Mouse (Mus musculus): ENCODE data around the gene Gmppa. TPM values are rescaled to one million over a fixed set of nuclear protein-coding genes. Genes with fewer than 3 reads are reported as not detected.
A peak's percentile ranks its signal among the peaks of the same experiment; 100 is the strongest.

Gene Gmppa
- polyA plus RNA-seq, 1 experiment, result 89.6 TPM

GRCm38 (mm10) chr1:75443247-75444024 lies 7.7 kb downstream of the Gmppa start:
- H3K4me3 ChIP-seq (ENCODE audit: insufficient read depth, low read length), result no peak overlapping the region
- H3K4me1 ChIP-seq (ENCODE audit: control insufficient read depth, insufficient read depth, low read length), result no peaks in the 10 kb centered on the region
- TF ChIP-seq POLR2A (IDR thresholded peaks at IDR 0.05; ENCODE audit: borderline replicate concordance, low read depth, low read length) (no peak), CTCF (IDR thresholded peaks at IDR 0.05; ENCODE audit: low read depth, low read length) (no peak)
- H3K27ac ChIP-seq (ENCODE audit: insufficient read depth, low read depth, low read length), result no peak overlapping the region

- Histone ChIP-seq H3K4me1 (ENCODE audit: control insufficient read depth, insufficient read depth, low read length) (no peaks in the 10 kb centered on the region), H3K4me3 (ENCODE audit: insufficient read depth, low read length) (no peak overlapping the region), H3K27ac (ENCODE audit: insufficient read depth, low read depth, low read length) (no peak overlapping the region)
- no peak for TF ChIP-seq POLR2A (IDR thresholded peaks at IDR 0.05; ENCODE audit: borderline replicate concordance, low read depth, low read length)
- no peak for TF ChIP-seq CTCF (IDR thresholded peaks at IDR 0.05; ENCODE audit: low read depth, low read length)
These were observed 8.5 kb downstream of the Gmppa start for GRCm38 (mm10) chr1:75444208-75444607.

DNA sequence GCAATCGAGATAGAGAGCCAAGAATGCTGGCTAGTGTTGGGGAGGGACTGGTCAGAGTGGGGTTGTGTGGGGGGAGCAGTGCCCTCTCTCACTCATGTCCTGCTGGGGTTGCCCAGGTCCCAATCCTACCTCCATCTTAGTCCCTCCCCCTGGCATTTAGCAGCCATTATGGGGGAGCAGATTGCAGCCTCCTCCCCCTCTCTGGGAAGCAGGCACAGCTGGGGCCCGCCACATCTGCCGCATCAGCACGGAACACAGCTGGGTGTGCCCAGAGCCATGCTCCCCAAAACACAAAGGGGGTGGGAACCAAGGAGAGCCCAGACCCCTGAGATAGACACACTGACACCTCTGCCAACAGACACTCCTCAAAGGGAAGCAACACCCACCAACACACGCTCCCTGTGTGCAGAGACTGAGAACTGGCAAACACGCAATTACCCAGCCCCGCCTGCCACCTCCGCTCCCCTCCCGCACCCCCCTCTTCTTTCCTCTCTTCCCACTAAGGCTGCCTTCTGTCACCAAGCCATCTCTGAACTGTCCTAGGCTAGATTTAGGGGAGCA lies 9.5 kb downstream of the Gmppa start:
- TF ChIP-seq POLR2A (IDR thresholded peaks at IDR 0.05; ENCODE audit: borderline replicate concordance, low read depth, low read length) (no peak), CTCF (IDR thresholded peaks at IDR 0.05; ENCODE audit: low read depth, low read length) (no peak)
- H3K4me1 ChIP-seq (ENCODE audit: control insufficient read depth, insufficient read depth, low read length), result no peaks in the 10 kb centered on the region
- no peak overlapping the region for H3K27ac ChIP-seq (ENCODE audit: insufficient read depth, low read depth, low read length)
- no peak overlapping the region for H3K4me3 ChIP-seq (ENCODE audit: insufficient read depth, low read length)

DNA sequence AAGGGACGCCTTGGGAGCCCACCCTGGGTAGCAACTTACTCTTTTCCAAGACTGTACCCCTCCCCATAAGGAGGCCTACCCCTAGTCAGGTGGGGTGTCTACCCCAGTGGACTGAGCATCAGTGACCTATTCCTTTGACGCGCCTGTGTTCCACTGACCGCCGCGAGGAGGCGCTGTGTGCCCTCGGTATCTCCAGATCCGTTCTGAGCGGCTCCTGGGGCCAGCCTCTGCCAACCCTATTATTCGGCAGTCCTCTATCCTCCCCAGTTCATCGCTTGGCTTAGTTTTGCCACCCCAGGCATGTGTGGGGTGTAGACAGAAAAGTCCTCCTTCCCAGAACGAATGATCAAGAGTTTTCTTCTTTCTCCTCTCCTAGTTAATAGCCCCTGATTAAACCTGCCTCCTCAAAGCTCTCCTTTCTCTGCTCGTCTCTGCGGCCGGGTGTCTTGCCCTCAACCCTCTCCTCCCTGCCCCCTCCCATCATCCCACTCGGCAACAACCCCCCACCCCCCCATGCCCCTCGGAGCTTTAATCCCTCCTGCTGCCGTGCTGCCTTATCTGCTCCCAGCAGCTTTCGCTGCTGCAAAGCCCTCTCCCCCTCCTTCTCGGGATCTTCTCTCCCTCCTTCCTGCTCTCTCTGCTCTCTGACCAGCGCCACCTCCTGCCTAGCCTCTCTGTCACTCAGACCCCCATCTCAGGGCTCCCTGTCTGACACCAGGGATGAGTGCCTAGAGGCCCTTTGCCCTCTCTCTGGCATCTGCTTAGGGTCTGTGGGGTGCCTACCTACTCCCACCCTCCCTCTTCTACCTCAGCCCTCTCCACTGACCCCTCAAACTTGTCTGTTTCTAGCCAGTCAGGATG lies 10.3 kb downstream of the Gmppa start:
- no peak overlapping the region for H3K27ac ChIP-seq (ENCODE audit: insufficient read depth, low read depth, low read length)
- H3K4me1 ChIP-seq (ENCODE audit: control insufficient read depth, insufficient read depth, low read length), result no peaks in the 10 kb centered on the region
- TF ChIP-seq CTCF (IDR thresholded peaks at IDR 0.05; ENCODE audit: low read depth, low read length) (peak; percentile 82), POLR2A (IDR thresholded peaks at IDR 0.05; ENCODE audit: borderline replicate concordance, low read depth, low read length) (no peak)
- H3K4me3 ChIP-seq (ENCODE audit: insufficient read depth, low read length), result no peak overlapping the region

GRCm38 (mm10) chr1:75446656-75447055 lies 10.9 kb downstream of the Gmppa start:
- TF ChIP-seq CTCF (IDR thresholded peaks at IDR 0.05; ENCODE audit: low read depth, low read length), result no peak
- no peak for TF ChIP-seq POLR2A (IDR thresholded peaks at IDR 0.05; ENCODE audit: borderline replicate concordance, low read depth, low read length)
- no peak overlapping the region for H3K27ac ChIP-seq (ENCODE audit: insufficient read depth, low read depth, low read length)
- H3K4me1 ChIP-seq (ENCODE audit: control insufficient read depth, insufficient read depth, low read length), result no peaks in the 10 kb centered on the region
- H3K4me3 ChIP-seq (ENCODE audit: insufficient read depth, low read length), result no peak overlapping the region

DNA sequence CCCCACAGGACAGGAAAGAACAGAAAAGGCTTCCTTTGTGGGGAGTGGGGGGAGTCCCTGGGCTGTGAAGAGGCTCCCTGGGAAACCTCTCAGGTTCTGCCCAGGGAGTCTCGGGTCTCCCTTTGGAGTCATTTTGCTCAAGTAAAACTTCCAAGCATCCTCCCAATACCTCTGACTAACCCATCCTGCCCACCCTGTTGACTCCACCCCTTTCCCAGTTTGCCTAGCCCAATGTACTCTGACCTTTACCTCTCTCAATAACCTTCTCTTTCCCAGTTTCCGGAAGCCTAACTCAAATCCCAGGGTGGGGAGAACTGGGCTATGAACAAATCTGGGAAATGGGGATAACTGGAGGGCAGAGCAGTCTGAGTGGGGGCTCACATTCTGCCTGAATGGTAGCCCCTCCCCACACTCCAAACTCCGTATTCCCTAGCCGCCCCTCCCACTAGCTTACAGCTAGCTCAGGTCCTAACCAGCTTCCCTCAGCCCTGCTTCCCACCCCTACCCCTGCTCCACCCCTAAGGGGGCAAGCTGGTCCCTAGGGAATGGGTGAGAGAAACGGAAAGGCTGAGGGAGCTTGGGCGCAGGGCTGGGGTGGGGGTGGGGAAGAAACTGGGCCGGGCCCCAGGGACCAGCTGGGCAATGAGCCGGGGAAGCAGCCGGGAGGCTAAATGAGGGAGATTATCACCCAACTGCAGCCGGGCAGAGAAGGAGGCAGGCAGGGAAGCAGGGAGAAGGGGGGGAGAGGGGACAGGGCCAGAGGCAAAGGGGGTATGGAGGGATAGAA lies 11.7 kb downstream of the Gmppa start:
- Histone ChIP-seq H3K4me3 (ENCODE audit: insufficient read depth, low read length) (no peak overlapping the region), H3K4me1 (ENCODE audit: control insufficient read depth, insufficient read depth, low read length) (no peaks in the 10 kb centered on the region), H3K27ac (ENCODE audit: insufficient read depth, low read depth, low read length) (no peak overlapping the region)
- TF ChIP-seq POLR2A (IDR thresholded peaks at IDR 0.05; ENCODE audit: borderline replicate concordance, low read depth, low read length) (no peak), CTCF (IDR thresholded peaks at IDR 0.05; ENCODE audit: low read depth, low read length) (no peak)

DNA sequence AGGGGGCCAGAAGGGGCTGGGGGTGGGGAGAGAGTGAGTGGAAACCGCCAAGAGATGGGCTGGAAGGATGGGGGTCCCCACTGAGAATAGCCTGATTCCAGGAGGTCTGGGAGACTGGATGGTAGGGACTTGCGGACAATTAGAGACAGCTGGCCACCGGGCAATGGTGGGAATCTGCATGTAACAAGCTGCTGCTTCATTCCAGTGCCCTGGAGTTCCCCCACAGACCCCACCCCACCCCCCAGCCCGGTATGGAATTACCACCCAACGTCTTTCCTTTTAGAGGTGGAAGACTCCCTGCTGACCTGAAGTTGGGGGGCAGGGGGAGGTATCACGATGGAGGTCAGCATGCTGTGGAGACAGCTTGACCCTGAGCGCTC lies 12.3 kb downstream of the Gmppa start:
- TF ChIP-seq CTCF (IDR thresholded peaks at IDR 0.05; ENCODE audit: low read depth, low read length) (no peak), POLR2A (IDR thresholded peaks at IDR 0.05; ENCODE audit: borderline replicate concordance, low read depth, low read length) (no peak)
- no peak overlapping the region for H3K27ac ChIP-seq (ENCODE audit: insufficient read depth, low read depth, low read length)
- H3K4me1 ChIP-seq (ENCODE audit: control insufficient read depth, insufficient read depth, low read length), result no peaks in the 10 kb centered on the region
- no peak overlapping the region for H3K4me3 ChIP-seq (ENCODE audit: insufficient read depth, low read length)

GRCm38 (mm10) chr1:75448937-75449336 lies 13.2 kb downstream of the Gmppa start:
- Histone ChIP-seq H3K4me1 (ENCODE audit: control insufficient read depth, insufficient read depth, low read length) (no peaks in the 10 kb centered on the region), H3K4me3 (ENCODE audit: insufficient read depth, low read length) (no peak overlapping the region), H3K27ac (ENCODE audit: insufficient read depth, low read depth, low read length) (no peak overlapping the region)
- TF ChIP-seq CTCF (IDR thresholded peaks at IDR 0.05; ENCODE audit: low read depth, low read length) (no peak), POLR2A (IDR thresholded peaks at IDR 0.05; ENCODE audit: borderline replicate concordance, low read depth, low read length) (no peak)

DNA sequence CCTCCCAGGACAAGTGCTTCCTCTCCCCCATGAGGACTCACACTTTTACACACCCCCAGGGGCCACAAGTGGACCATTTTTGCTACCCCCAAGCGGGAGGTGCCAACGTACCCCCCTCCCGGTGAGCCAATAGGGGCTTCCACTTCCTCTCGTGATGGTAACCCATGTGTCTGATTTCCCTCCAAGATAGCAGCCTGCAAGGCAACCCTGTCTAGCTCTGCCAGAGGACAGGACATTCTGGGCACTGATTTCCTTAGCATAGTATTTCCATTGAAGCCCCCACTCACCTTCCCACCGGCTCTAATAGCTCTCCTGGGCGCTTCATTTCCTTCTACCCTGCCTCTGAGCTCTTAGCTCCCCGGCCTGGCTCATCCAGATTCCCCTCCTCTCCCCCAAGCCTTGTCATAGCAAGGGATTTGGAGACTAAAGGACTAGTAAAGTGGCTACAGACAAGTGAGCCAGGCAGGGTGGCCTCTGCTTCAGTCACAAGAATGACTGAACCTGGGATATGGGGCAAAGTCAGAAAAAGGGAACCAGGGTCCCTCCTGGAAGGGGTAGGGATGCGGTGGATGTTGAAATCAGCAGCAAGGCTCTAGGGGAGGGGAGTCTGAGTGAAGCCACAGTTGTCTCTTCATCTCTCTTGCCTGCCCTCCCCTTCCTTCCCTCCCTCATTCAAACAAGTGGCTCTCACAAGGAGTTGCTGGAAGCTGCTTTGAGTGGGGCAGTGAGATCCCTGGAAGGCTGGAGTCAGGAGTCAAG lies 13.8 kb downstream of the Gmppa start:
- H3K4me3 ChIP-seq (ENCODE audit: insufficient read depth, low read length), result no peak overlapping the region
- H3K27ac ChIP-seq (ENCODE audit: insufficient read depth, low read depth, low read length), result no peak overlapping the region
- H3K4me1 ChIP-seq (ENCODE audit: control insufficient read depth, insufficient read depth, low read length), result no peaks in the 10 kb centered on the region
- no peak for TF ChIP-seq CTCF (IDR thresholded peaks at IDR 0.05; ENCODE audit: low read depth, low read length)
- TF ChIP-seq POLR2A (IDR thresholded peaks at IDR 0.05; ENCODE audit: borderline replicate concordance, low read depth, low read length), result no peak

Data from bone marrow macrophage, adult 2 months (primary cell).